In genomic region chr9:29597665-29598064, GRCm38 (mm10) we compare ENCODE assay signal across 19 mouse cellular contexts.
DNase-seq lines count a peak whose midpoint lies in the region; ATAC-seq and TF ChIP-seq lines count a peak whose summit lies in the region.
"Had no signal": no experiment of that assay in that cellular context is flagged by ENCODE, and none has a peak within 500 bp of the region (broad histone marks: within the 10 kb centered on the region; RNA-seq: fewer than 3 reads in every experiment).

No protein-coding gene starts in this region.

- no peak overlapping the region for H3K9ac ChIP-seq in forebrain, embryonic 16.5 days (replicated peaks; ENCODE audit: low read depth, low read length)
- no peak overlapping the region for H3K9ac ChIP-seq in forebrain, embryonic 12.5 days
- H3K9ac ChIP-seq in hindbrain, postnatal 0 days (replicated peaks; ENCODE audit: low read length) = no peak overlapping the region
- no peak overlapping the region for H3K9ac ChIP-seq in hindbrain, embryonic 13.5 days
- no peak overlapping the region for H3K9ac ChIP-seq in midbrain, postnatal 0 days (replicated peaks; ENCODE audit: low read length, poor library complexity, severe bottlenecking)
- H3K9ac ChIP-seq: limb, embryonic 12.5 days; liver, embryonic 14.5 days; neural tube, embryonic 12.5 days had no signal

- H3K36me3 ChIP-seq in forebrain, embryonic 16.5 days (ENCODE audit: control insufficient read depth, insufficient read depth) = no peaks in the 10 kb centered on the region
- no peaks in the 10 kb centered on the region for H3K36me3 ChIP-seq in forebrain, embryonic 12.5 days (replicated peaks)
- no peaks in the 10 kb centered on the region for H3K36me3 ChIP-seq in hindbrain, postnatal 0 days (ENCODE audit: insufficient read depth, low read length)
- H3K36me3 ChIP-seq in hindbrain, embryonic 13.5 days = no peaks in the 10 kb centered on the region
- no peaks in the 10 kb centered on the region for H3K36me3 ChIP-seq in midbrain, postnatal 0 days (ENCODE audit: insufficient read depth, low read length)
- H3K36me3 ChIP-seq in midbrain, embryonic 10.5 days = no peaks in the 10 kb centered on the region
- H3K36me3 ChIP-seq: limb, embryonic 12.5 days; neural tube, embryonic 12.5 days had no signal

- TF ChIP-seq CTCF in hindbrain, postnatal 0 days (IDR thresholded peaks at IDR 0.05; ENCODE audit: low read depth) = no peak
- no peak for TF ChIP-seq CTCF in midbrain, postnatal 0 days (IDR thresholded peaks at IDR 0.05)

- no peak overlapping the region for H3K27ac ChIP-seq in forebrain, embryonic 16.5 days (ENCODE audit: low read length)
- H3K27ac ChIP-seq in forebrain, embryonic 12.5 days = no peak overlapping the region
- no peak overlapping the region for H3K27ac ChIP-seq in hindbrain, postnatal 0 days
- H3K27ac ChIP-seq in hindbrain, embryonic 13.5 days = no peak overlapping the region
- H3K27ac ChIP-seq in midbrain, postnatal 0 days (ENCODE audit: low read depth, low read length) = no peak overlapping the region
- H3K27ac ChIP-seq in midbrain, embryonic 10.5 days (replicated peaks) = no peak overlapping the region
- H3K27ac ChIP-seq: limb, embryonic 12.5 days; liver, embryonic 14.5 days; neural tube, embryonic 12.5 days had no signal

- 18% methylated on average over 4 of the region's 4 CpGs for WGBS in forebrain, embryonic 16.5 days
- 67% methylated on average over 4 of the region's 4 CpGs for WGBS in forebrain, embryonic 12.5 days
- WGBS in hindbrain, postnatal 0 days = 22% methylated on average over 4 of the region's 4 CpGs
- WGBS in hindbrain, embryonic 13.5 days = 54% methylated on average over 4 of the region's 4 CpGs
- WGBS in midbrain, postnatal 0 days = 44% methylated on average over 4 of the region's 4 CpGs
- WGBS in midbrain, embryonic 10.5 days = 68% methylated on average over 4 of the region's 4 CpGs

- DNase-seq in hindbrain, postnatal 0 days (ENCODE audit: low spot score) = peak; percentile 45
- DNase-seq in midbrain, postnatal 0 days (ENCODE audit: low spot score) = peak; percentile 46
- no peak for DNase-seq in midbrain, embryonic 10.5 days (ENCODE audit: low spot score)
- DNase-seq in right cerebral cortex, postnatal 14 days = peak; percentile 29
- DNase-seq in adipocyte (ENCODE audit: low spot score) = no peak
- DNase-seq: adrenal gland, postnatal 10 days; B cell, adult 2 months; cerebellum, adult 9-10 months; heart, postnatal 10 days; kidney, adult 9 months; kidney, postnatal 4 days; spleen, adult 18-20 months had no signal

- no peak overlapping the region for H3K4me2 ChIP-seq in forebrain, embryonic 16.5 days (ENCODE audit: low read length)
- no peak overlapping the region for H3K4me2 ChIP-seq in forebrain, embryonic 12.5 days
- H3K4me2 ChIP-seq in hindbrain, postnatal 0 days (ENCODE audit: low read depth, low read length) = no peak overlapping the region
- H3K4me2 ChIP-seq in hindbrain, embryonic 13.5 days = no peak overlapping the region
- H3K4me2 ChIP-seq in midbrain, postnatal 0 days (ENCODE audit: low read depth, low read length, poor library complexity, severe bottlenecking) = no peak overlapping the region
- H3K4me2 ChIP-seq: limb, embryonic 12.5 days; neural tube, embryonic 12.5 days had no signal

- no peaks in the 10 kb centered on the region for H3K9me3 ChIP-seq in forebrain, embryonic 16.5 days (ENCODE audit: control insufficient read depth, low read length)
- no peaks in the 10 kb centered on the region for H3K9me3 ChIP-seq in forebrain, embryonic 12.5 days
- H3K9me3 ChIP-seq in hindbrain, postnatal 0 days (ENCODE audit: low read length) = no peaks in the 10 kb centered on the region
- no peaks in the 10 kb centered on the region for H3K9me3 ChIP-seq in hindbrain, embryonic 13.5 days
- H3K9me3 ChIP-seq in midbrain, postnatal 0 days (ENCODE audit: low read length) = no peaks in the 10 kb centered on the region
- no peaks in the 10 kb centered on the region for H3K9me3 ChIP-seq in midbrain, embryonic 10.5 days (replicated peaks)
- H3K9me3 ChIP-seq: limb, embryonic 12.5 days; neural tube, embryonic 12.5 days had no signal

- H3K4me1 ChIP-seq in forebrain, embryonic 16.5 days (replicated peaks; ENCODE audit: control insufficient read depth, insufficient read depth, low read length) = no peaks in the 10 kb centered on the region; the same call in 1 of the 2 replicates
- no peaks in the 10 kb centered on the region for H3K4me1 ChIP-seq in forebrain, embryonic 12.5 days
- H3K4me1 ChIP-seq in hindbrain, postnatal 0 days (ENCODE audit: insufficient read depth, low read length) = peaks cover 9% of the 10 kb centered on the region; the same call in 1 of the 2 replicates
- peaks cover 27% of the 10 kb centered on the region for H3K4me1 ChIP-seq in hindbrain, embryonic 13.5 days (replicated peaks)
- H3K4me1 ChIP-seq in midbrain, postnatal 0 days (ENCODE audit: insufficient read depth, low read length) = no peaks in the 10 kb centered on the region; the same call in 1 of the 2 replicates
- peaks cover 6% of the 10 kb centered on the region for H3K4me1 ChIP-seq in midbrain, embryonic 10.5 days
- H3K4me1 ChIP-seq: limb, embryonic 12.5 days; neural tube, embryonic 12.5 days had no signal

- no peaks in the 10 kb centered on the region for H3K27me3 ChIP-seq in forebrain, embryonic 16.5 days (replicated peaks; ENCODE audit: control insufficient read depth, insufficient read depth, low read length)
- no peaks in the 10 kb centered on the region for H3K27me3 ChIP-seq in forebrain, embryonic 12.5 days
- no peaks in the 10 kb centered on the region for H3K27me3 ChIP-seq in hindbrain, postnatal 0 days (ENCODE audit: insufficient read depth, low read length)
- H3K27me3 ChIP-seq in hindbrain, embryonic 13.5 days = no peaks in the 10 kb centered on the region
- H3K27me3 ChIP-seq in midbrain, postnatal 0 days (ENCODE audit: insufficient read depth, low read length) = no peaks in the 10 kb centered on the region
- H3K27me3 ChIP-seq in midbrain, embryonic 10.5 days (ENCODE audit: low read depth, poor library complexity, severe bottlenecking) = no peaks in the 10 kb centered on the region
- H3K27me3 ChIP-seq: neural tube, embryonic 12.5 days had no signal

- H3K4me3 ChIP-seq in forebrain, embryonic 16.5 days (replicated peaks; ENCODE audit: low read length) = no peak overlapping the region
- H3K4me3 ChIP-seq in forebrain, embryonic 12.5 days (replicated peaks) = no peak overlapping the region
- no peak overlapping the region for H3K4me3 ChIP-seq in hindbrain, postnatal 0 days (ENCODE audit: low read length)
- no peak overlapping the region for H3K4me3 ChIP-seq in hindbrain, embryonic 13.5 days
- no peak overlapping the region for H3K4me3 ChIP-seq in midbrain, postnatal 0 days (ENCODE audit: low read depth, low read length)
- H3K4me3 ChIP-seq in midbrain, embryonic 10.5 days = no peak overlapping the region
- H3K4me3 ChIP-seq: limb, embryonic 12.5 days; neural tube, embryonic 12.5 days had no signal

- 0 out of 2 replicates have a peak, but pooled peaks have one; percentile 47 for ATAC-seq in forebrain, embryonic 16.5 days
- ATAC-seq in forebrain, embryonic 12.5 days (ENCODE audit: low FRiP score) = no peak
- no peak for ATAC-seq in hindbrain, postnatal 0 days
- no peak for ATAC-seq in hindbrain, embryonic 13.5 days (ENCODE audit: low FRiP score)
- no peak for ATAC-seq in midbrain, postnatal 0 days (ENCODE audit: low FRiP score)
- ATAC-seq: lung, postnatal 0 days had no signal

Comparison
In these comparisons a context has a peak if more than half of its experiments do, and no peak if none do; other contexts are left out.
1. DNase-seq: peak in hindbrain, postnatal 0 days (single experiment), midbrain, postnatal 0 days (single experiment) and right cerebral cortex, postnatal 14 days (single experiment); none in midbrain, embryonic 10.5 days (single experiment) and adipocyte (single experiment).